Mouse (Mus musculus): Measurements from ENCODE around the gene Tvp23b.

Gene Tvp23b

GRCm38 (mm10) chr11:62879220-62880048 lies at the start of gene Tvp23b:
TSS of gene Tvp23b (plus strand) at chr11:62879455.
- DNase-seq (ENCODE audit: low spot score): peak; percentile 100

DNA sequence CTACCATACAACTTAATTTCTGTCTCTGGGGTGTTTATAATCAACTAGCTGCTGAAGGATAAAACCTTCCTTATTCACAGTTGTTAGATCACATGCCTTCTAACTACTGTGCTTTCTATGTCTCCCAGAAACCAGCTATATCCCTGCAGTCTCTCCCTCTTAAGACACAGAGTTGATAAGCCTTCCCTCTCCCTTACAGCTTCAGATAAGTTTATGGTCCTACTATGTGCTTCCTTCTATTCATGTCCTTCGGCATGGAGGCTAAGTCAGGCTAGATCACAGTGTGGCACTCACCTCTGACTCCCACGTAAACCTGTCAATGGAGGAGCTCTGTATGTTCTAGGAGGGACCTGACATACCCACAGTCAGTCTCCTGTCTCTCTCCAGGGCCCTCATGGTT lies 48.9 kb upstream of the Tvp23b start:
- DNase-seq (ENCODE audit: low spot score): no peak

GRCm38 (mm10) chr11:62831906-62832305 lies 47.3 kb upstream of the Tvp23b start:
- DNase-seq (ENCODE audit: low spot score): no peak

- no peak for DNase-seq (ENCODE audit: low spot score)
Observed at GRCm38 (mm10) chr11:62844562-62844961, 34.7 kb upstream of the Tvp23b start.

DNA sequence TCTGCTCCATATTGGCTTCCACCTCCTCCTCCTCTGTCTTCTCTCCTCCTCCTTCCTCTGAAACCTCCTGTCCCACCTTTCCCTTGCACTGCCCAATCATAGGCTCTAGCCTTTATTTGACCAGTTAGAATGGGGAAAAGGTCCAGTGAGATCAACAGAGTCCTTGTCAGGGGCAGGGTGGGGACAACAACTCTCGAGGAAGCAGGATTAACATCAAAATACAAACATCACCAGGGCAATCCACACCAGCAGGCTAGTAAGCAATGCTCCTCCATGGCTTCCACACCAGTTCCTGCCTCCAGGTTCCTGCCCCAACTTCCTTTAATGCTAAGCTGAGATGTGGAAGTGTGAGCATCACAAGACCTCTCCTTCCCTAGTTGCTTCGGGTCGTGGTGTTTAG lies 33.5 kb upstream of the Tvp23b start:
- DNase-seq (ENCODE audit: low spot score): no peak

DNA sequence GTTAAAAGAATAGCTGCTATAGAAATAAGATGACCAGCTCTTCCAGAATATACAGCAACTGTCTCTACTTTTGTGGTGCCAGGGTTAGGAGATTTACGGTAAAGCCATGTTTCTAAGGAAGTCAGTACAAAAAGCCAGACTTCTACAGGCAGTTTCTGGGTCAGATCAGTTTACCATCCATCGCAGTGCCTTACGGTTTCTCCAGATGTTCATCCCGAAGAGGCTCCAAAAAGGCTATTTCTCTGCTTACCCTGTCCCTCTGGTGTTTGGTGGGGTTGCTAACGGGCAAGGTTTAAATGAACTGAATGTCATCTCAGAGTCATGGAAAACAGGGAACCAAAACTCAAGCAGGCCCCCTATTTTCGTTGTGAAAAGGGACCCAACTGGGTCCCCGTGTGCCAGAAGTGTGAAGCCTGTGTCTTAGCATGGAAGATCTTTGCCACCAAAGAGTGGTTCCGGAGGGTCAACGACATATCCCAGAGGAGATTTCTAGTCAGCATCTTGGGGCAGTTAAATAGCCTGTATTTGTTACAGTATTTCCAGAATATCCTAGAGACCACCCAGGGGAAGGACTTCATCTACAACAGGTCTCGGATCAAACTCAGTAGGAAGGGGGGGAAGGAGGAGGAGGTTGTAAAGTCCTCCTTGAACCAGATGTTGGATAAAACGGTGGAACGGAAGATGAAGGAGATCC lies 32.1 kb upstream of the Tvp23b start, which contains the start of gene Fbxw10:
Gene Fbxw10 (plus strand): TSS at position 109 of the 694 bp plus-strand sequence.
- DNase-seq (ENCODE audit: low spot score): peak; percentile 14

DNA sequence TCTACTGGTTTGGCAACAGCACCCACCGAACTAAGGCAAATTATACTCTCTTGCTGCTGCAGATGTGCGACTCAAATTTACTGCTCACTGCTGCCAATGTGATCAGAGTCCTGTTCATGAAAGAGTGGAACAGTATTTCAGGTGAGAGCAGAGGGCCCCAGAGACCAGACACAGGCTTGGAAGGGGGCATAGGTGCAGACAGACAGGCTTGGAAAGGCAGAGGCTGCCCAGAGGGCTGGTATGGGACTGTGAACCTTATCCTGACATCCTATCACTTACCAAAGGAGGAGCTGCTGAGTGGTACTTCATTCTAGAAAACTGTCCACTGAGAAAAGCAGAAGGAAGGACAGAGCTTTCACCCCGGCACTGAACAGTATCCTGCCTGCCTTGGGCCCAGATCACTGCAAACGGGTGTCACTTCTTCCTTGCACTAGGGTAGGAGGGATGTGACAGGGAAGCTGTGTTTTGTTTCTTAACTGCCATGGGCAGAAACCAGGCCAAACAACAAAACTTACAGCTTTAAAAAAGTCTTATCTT lies 31.5 kb upstream of the Tvp23b start:
- DNase-seq (ENCODE audit: low spot score): no peak

- DNase-seq (ENCODE audit: low spot score): peak; percentile 32
Observed at GRCm38 (mm10) chr11:62848301-62848700, 31.0 kb upstream of the Tvp23b start.

DNA sequence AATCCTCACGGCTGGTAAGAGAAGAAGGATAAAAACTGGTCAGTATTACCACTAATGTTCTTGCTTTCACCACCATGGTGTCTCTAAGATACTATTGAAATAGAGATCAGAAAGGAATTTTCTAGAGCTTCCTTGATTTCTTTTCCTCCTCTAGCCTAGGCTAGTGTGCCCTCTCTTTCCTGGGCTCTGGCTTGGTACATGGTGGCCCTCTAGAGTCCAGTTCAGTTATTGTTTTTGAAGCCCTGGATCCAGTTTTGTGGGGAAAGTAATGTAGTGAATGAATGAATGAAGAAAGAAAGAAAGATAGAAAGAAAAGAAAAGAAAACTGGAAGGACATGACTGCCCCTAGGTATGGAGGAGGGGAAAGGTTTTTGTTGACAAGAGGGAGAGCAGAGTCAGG lies 28.1 kb upstream of the Tvp23b start:
- DNase-seq (ENCODE audit: low spot score): no peak

DNA sequence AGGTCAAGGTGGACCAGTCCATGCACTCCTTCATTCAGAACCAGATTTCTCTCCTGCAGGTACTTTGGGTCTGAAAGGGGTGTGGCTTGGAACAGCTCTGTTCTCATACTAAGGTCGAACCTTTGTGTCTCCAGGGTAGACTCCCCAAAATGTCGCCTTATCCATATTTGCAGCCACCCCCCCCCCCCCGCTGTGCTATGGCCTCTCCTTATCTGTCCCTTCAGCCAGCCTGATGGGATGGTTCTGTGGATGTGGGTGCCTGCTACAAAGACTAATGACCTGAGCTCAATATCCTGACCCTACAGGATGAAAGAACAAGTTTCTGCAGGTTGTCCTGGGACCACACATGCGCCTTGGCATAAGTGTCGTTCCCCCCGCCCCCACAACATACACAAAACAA lies 25.9 kb upstream of the Tvp23b start:
- no peak for DNase-seq (ENCODE audit: low spot score)

- DNase-seq (ENCODE audit: low spot score): no peak
Observed at GRCm38 (mm10) chr11:62865562-62865961, 13.7 kb upstream of the Tvp23b start.

DNA sequence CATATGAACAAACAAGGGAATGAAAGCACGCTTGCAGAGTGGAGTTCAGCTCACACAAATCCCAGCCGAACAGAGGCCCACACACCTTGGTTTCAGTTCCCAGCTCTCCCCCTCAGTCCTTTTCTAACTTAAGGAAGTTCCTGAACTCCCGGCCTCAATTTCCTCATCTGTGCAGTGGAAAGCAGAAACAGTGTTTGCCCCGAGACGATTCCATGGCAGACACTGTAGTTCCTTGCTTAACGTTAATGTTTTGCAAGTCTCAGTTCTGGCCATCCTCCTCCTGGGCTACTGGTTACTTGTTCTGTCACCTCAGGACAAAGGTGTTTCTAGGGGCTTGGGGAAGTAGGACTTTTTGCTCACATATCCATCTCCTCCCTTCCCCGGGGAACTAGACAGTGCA lies 12.6 kb upstream of the Tvp23b start:
- no peak for DNase-seq (ENCODE audit: low spot score)

- no peak for DNase-seq (ENCODE audit: low spot score)
Observed at GRCm38 (mm10) chr11:62869201-62869600, 10.1 kb upstream of the Tvp23b start.

DNA sequence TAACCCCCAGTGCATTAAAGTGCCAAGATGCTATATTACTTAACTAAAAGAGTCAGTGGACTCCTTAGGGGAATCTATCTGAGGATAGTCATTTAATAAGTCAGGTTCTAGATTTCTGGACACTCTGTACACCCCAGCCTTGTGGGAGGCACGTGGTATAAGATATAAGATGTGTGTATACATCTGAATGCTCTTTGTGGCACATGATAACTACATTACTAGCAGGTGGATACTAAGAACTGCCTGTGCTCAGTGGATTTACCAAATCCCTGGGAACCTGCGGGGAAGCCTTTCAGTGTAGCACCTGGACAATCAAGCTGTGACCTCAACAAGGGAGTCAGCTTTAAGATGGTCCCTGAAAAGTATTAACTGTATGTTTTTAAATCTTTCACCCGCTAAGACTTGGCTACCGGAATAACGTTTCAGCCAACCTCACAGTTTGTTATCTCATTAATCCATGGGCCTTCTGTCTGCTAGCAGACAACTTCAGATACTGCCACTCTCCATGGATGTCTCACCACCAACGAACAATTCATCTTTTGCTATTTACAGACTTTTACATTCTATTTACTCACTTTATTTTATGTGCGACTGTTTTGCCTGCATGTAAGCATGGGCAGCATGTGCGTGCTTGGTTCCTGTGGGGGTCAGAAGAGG lies 9.4 kb upstream of the Tvp23b start:
- no peak for DNase-seq (ENCODE audit: low spot score)

DNA sequence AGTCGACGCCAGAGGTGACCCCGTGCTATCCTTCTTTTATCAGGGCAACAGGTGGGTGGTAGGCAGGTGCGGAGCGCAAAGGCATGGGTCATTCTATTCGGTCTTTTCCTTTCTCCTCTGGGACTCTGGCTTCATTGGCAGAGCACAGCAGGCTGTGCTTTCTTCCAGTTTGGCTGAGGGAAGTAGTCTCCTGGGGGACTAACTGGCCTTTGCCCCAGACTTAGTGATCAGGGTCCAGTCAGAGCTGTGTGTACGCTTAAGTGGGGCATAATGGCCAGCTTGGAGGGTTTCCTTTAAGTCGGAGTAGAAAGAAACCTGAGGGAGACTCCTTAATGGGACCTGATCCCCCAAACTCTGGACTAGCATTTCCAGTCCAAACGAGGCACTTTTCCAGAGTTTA lies 5.8 kb upstream of the Tvp23b start:
- no peak for DNase-seq (ENCODE audit: low spot score)

DNA sequence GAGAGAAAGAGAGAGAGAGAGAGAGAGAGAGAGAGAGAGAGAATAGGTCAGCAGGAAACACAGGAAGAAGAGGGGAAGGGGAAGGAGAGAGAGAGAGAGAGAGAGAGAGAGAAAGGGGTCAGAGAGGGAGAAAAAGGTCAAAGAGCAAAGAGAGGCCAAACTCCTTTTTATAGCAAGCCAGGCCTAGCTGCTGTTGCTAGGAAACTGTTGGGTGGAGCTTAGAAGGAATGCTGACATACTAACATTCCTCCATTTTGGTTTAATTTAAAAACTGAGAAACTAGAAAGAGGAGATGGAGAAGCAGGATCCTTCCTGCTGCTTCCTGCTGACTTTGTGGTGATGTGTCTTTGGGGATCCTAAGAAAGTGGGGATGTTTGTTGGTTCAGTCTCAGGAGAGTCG lies 3.6 kb upstream of the Tvp23b start:
- peak; percentile 51 for DNase-seq (ENCODE audit: low spot score)

DNA sequence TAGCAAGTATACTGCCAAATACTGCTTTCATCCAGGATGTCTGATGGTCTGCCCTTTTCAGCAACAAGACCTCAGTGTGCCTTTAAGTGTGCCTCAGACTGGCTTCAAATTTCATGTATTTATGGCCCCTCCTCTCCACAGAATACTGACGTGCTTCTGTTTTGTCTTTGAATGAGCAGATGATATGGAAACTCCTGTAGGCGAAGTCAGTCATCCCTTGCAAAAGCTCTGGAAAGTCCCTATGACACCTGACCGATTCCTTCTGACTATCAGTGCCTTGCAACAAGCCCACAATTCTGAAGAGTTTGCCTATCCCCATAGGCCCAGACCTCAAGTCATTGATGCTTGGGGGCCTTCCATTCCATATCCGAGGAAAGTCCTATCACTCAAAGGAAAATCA lies 2.8 kb upstream of the Tvp23b start:
- DNase-seq (ENCODE audit: low spot score): no peak

GRCm38 (mm10) chr11:62877391-62877790 lies 1.9 kb upstream of the Tvp23b start:
- DNase-seq (ENCODE audit: low spot score): no peak

- DNase-seq (ENCODE audit: low spot score): no peak
Observed at GRCm38 (mm10) chr11:62878728-62879127, 527 bp upstream of the Tvp23b start.

GRCm38 (mm10) chr11:62883407-62883806 lies 4.2 kb downstream of the Tvp23b start:
- DNase-seq (ENCODE audit: low spot score): no peak

DNA sequence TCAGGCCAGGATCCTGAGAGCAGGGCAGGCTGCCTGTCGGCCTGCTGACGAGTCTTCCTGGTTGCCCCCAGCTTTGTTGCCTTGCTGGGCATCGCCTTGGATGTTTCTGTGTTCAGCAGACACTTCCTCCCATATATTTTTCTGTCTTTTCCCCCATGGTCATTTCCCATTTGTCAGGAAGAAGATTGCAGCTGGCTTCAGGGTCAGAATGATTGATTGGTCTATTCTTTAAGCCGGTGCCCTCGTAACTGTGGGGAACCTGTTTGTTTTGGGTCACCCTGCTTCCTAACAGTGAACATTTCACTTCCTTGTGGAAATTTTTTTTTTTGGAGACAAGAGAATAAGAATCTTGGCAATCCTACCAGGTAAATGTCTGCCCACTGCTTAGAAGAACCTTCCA lies 6.1 kb downstream of the Tvp23b start:
- DNase-seq (ENCODE audit: low spot score): no peak

GRCm38 (mm10) chr11:62890796-62891195 lies 11.5 kb downstream of the Tvp23b start:
- no peak for DNase-seq (ENCODE audit: low spot score)

GRCm38 (mm10) chr11:62891763-62892162 lies 12.5 kb downstream of the Tvp23b start:
- no peak for DNase-seq (ENCODE audit: low spot score)

Data from yolk sac, embryonic 10.5 days (tissue).